Mouse (Mus musculus) heart, postnatal 0 days (tissue): ENCODE data around the gene Itpk1.

ENCODE experiments used
- CTCF ChIP-seq: IDR thresholded peaks from 2 replicates; pipeline ENCODE4 v1.5.1; 2016; ENCODE audit warnings: antibody characterized with exemption, control low read depth, low read depth
- EP300 ChIP-seq: IDR thresholded peaks from 2 replicates; pipeline ENCODE4 v1.6.1; 2016; ENCODE audit warnings: antibody characterized with exemption, low read depth

GRCm38 (mm10) chr12:102689773-102690563, 14.8 kb downstream of the Itpk1 start:
- TF ChIP-seq CTCF (no peak), EP300 (no peak)
